Mouse (Mus musculus): Measurements from ENCODE around the gene Mlh1.

- TF ChIP-seq TCF3 (IDR thresholded peaks at IDR 0.05; ENCODE audit: insufficient read length, low read depth) (no peak), E2F4 (IDR thresholded peaks at IDR 0.05; ENCODE audit: insufficient read depth) (no peak), MAX (IDR thresholded peaks at IDR 0.05; ENCODE audit: low read depth) (no peak), POLR2AphosphoS2 (IDR thresholded peaks at IDR 0.05; ENCODE audit: insufficient read length, low read depth) (no peak), POLR2A (IDR thresholded peaks at IDR 0.05; ENCODE audit: insufficient read length, low read depth) (no peak), CEBPB (IDR thresholded peaks at IDR 0.05; ENCODE audit: insufficient read depth, poor library complexity, severe bottlenecking) (no peak), TCF12 (IDR thresholded peaks at IDR 0.05; ENCODE audit: insufficient read depth, poor library complexity, severe bottlenecking) (no peak), MYOG (IDR thresholded peaks at IDR 0.05; ENCODE audit: control insufficient read depth in 1 of 3, insufficient read depth in 1 of 3, insufficient read length in 2 of 3, low read depth in 2 of 3) (no peak)
Observed at GRCm38 (mm10) chr9:111295323-111295722, 23.7 kb upstream of the Mlh1 start.
